Mouse (Mus musculus) subcutaneous adipose tissue, adult 2 months (tissue): Measurements from ENCODE around the gene Dlst. TPM values are rescaled to one million over a fixed set of nuclear protein-coding genes. Genes with fewer than 3 reads are reported as not detected.

Source experiments
- polyA plus RNA-seq: library from polyadenylated mRNA; depleted of rRNA; stranded (reverse); fragments of >200 nt; gene quantifications from 2 replicates; pipeline ENCODE4 v1.2.3, GENCODE M21; 2012; ENCODE audit warnings: low replicate concordance; rRNA removed

Dlst gene
- polyA plus RNA-seq, result 169 and 208 TPM in 2 replicates

DNA sequence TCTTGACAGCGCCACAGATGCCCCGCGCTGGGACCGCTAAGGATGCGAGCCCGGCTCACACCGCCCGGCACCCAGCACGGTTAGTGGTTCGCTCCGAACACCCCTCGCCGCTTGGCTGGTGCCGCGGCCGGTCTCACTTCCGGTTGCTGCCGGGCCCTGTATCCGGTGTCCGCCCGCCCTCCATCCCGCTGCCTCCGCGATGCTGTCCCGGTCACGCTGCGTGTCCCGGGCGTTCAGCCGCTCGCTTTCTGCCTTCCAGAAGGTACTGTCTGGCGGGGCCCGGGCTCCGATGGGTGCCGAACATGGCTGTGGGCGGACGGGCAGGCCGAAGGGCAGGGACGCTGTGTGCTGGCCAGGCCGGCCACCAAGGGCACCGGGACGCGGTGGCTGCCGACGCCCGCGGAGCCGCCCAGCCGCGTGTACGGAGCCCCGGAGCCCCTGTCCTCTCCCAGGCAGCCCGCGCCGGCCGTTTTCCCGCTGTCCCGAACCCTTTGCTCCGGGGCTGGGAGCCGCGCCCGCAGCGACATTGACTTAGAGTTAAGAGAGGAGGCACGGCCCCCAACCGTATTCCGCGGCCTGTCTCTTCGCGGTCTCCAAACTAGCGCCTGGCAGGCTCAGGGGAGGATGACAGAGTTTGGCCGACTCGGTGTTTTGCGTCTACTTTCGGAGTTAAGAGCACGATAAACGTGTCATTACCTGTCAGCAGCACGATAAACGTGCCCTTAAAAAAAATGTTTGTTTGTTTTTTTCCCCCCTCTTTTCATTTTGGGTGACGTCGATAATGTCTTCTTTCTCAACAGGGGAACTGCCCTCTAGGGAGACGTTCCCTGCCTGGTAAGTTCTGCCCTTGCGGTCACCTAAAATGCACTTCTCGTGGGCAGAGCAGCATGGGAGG, at the start of gene Dlst, which contains the start of gene Prox2:
Dlst (plus strand) TSS at position 136 of the 895 bp plus-strand sequence.
Prox2 (minus strand) TSS at position 62 of the 895 bp plus-strand sequence.

DNA sequence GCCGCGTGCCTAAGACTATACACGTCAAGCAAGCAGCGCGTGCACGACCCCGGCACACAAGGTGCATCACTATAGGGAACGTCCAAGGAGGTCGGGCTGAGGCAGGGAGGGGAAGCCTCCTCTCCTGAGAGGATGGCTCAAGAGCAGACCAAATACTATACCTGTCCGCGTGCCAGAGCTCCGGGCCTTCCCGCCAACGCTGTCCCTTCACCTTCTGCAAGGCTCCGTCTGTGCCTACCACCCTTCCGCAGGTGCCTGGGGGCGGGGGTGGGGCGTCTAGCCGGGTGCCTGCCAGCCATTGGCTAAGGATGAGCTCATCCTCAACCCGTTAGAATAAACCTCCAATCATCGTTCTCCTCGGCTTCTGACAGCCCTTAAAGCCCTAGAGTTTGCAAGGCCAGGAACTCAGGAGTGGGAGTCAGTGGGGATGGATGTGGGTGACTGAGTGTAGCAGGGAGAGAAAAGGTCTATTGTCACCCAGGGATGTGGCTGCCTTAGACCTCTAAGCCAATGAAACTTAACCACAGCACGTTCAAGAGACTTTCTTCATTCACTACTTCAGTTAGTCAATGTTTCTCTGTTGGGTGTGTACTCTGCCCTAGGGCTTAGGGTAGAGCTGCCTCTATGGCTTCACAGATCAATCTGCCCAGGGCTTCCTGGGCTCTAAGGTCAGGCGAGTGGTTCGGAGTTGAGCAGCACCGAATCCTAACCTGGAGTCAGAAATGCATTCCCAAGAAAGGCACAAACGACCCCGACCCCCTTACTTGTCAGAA, 40.6 kb downstream of the Dlst start, which contains the start of gene Rps6kl1:
Rps6kl1 (minus strand) TSS at position 263 of the 773 bp plus-strand sequence.

DNA sequence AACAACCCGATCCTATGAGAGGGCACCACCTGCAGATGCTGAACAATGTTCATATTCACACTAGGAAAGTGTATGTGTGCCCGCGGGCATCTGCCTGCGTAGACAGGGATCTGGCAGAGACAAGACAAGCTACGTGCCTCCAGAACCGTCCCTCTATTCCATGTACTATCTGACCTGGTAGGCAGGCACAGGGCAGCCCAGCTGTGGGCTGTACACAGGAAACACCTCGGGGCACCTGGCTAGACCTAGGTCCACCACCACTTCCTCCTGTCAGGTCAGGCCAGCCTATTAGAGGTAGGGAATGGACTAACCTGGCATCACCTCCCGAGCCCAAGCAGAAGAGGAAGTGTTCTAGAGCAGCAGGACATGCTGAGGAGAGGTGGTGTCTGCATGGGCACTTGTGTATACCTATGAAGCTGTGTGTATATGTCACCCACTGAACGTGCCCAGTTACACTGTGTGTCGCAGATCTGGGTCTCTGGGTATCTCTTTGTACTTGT, 67.2 kb downstream of the Dlst start, which contains the start of gene Pgf:
Pgf (minus strand) TSS at position 51 of the 500 bp plus-strand sequence.

Other genes starting within 250 kb of the Dlst start
- 7.3 and 14.6 TPM in 2 replicates for gene Ltbp2, start 234.3 kb upstream of the Dlst start, polyA plus RNA-seq
- gene Fcf1, start 139.9 kb upstream of the Dlst start, polyA plus RNA-seq, result 67.1 and 71.7 TPM in 2 replicates
- gene Arel1, start 139.9 kb upstream of the Dlst start, polyA plus RNA-seq, result 30.2 and 32.4 TPM in 2 replicates
- 8.2 and 19.3 TPM in 2 replicates for gene Ylpm1, start 114.5 kb upstream of the Dlst start, polyA plus RNA-seq
- gene Prox2, start 74 bp upstream of the Dlst start, polyA plus RNA-seq, result 3.9 and 4.6 TPM in 2 replicates
- gene Rps6kl1, start 40.4 kb downstream of the Dlst start, polyA plus RNA-seq, result 2.2 and 5.1 TPM in 2 replicates
- gene Pgf, start 67.0 kb downstream of the Dlst start, polyA plus RNA-seq, result 3.5 and 4.5 TPM in 2 replicates
- gene Eif2b2, start 108.6 kb downstream of the Dlst start, polyA plus RNA-seq, result 94.5 and 97.0 TPM in 2 replicates
- 5.9 and 7.9 TPM in 2 replicates for gene Mlh3, start 159.8 kb downstream of the Dlst start, polyA plus RNA-seq
- 7.2 and 8.9 TPM in 2 replicates for gene Acyp1, start 177.6 kb downstream of the Dlst start, polyA plus RNA-seq
- gene Zc2hc1c, start 177.8 kb downstream of the Dlst start, polyA plus RNA-seq, result 0.32 and 2.3 TPM in 2 replicates
- gene Nek9, start 228.5 kb downstream of the Dlst start, polyA plus RNA-seq, result 40.6 and 49.8 TPM in 2 replicates